Mouse (Mus musculus): ENCODE data around the gene Lrrc8e. TPM values are rescaled to one million over a fixed set of nuclear protein-coding genes. Genes with fewer than 3 reads are reported as not detected.

The Lrrc8e gene
- total RNA-seq (2012; rRNA removed) (0.25 TPM in 2 replicates), total RNA-seq (2014; rRNA removed) (not detected in 2 replicates), polyA plus RNA-seq (2012; ENCODE audit: insufficient read length, low read depth) (0.07 TPM in 1 of 2 replicates, not detected in the other)

DNA sequence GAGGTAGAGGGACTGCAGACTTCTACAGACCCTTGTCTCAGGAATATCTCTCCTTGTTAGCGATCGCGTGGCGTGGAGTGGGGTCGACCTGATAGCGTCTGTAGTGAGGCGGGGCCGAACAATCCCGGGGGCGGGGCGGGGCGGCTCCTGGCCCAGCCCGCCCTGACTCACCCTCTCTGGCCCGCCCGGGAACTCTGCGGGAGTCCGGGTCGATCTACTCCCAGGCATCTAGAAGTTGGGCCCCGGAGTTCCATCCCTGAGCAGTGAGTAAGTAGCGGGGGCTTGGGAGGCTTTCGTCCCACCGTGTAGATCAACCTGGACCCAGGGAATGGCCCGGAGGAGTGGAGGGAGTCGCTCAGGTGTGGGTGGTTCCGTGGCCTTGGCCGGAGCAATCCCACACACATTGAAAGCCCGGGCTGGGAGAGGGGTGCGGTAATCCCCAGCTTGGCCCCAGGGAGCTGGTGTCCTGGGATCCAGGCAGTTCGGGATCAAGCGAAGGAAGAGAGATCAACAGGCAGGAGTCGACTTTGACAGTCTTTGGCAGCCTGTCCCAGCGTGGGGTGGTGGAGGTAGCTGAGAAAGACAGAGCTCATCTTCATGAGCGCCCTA, at the start of gene Lrrc8e:
Gene Lrrc8e (plus strand): TSS at position 89 of the 609 bp plus-strand sequence.
- in situ Hi-C loops (cut with MboI; ENCODE audit: low pct_ligation_motif_present, low pct_unique_long_range_greater_than_20kb, low sequenced_read_pairs): no loop called here
- TF ChIP-seq ZMIZ1 (IDR thresholded peaks at IDR 0.05; ENCODE audit: low read depth, low read length) (no peak), GABPA (IDR thresholded peaks at IDR 0.05; ENCODE audit: insufficient replicate concordance, low read depth, low read length) (no peak), CHD1 (IDR thresholded peaks at IDR 0.05; ENCODE audit: low read depth, low read length) (no peak), EP300 (IDR thresholded peaks at IDR 0.05; ENCODE audit: low read length) (no peak), SIN3A (IDR thresholded peaks at IDR 0.05; ENCODE audit: low read length) (no peak), MXI1 (IDR thresholded peaks at IDR 0.05; ENCODE audit: low read depth, low read length) (no peak), USF2 (conservative IDR thresholded peaks at IDR 0.05; ENCODE audit: low read depth, low read length) (no peak), HCFC1 (IDR thresholded peaks at IDR 0.05; ENCODE audit: low read depth, low read length) (no peak), MEF2A (IDR thresholded peaks at IDR 0.05; ENCODE audit: borderline replicate concordance, low read depth, low read length) (no peak), MYC (IDR thresholded peaks at IDR 0.05; ENCODE audit: low read depth, low read length) (no peak), BHLHE40 (IDR thresholded peaks at IDR 0.05; ENCODE audit: low read depth, low read length) (no peak), ZNF384 (IDR thresholded peaks at IDR 0.05; ENCODE audit: low read depth, low read length) (no peak), PAX5 (IDR thresholded peaks at IDR 0.05; ENCODE audit: low read length) (no peak), MAZ (IDR thresholded peaks at IDR 0.05; ENCODE audit: low read depth, low read length) (no peak), NELFE (IDR thresholded peaks at IDR 0.05; ENCODE audit: low read depth, low read length) (no peak), SMC3 (IDR thresholded peaks at IDR 0.05; ENCODE audit: low read depth, low read length) (no peak)

DNA sequence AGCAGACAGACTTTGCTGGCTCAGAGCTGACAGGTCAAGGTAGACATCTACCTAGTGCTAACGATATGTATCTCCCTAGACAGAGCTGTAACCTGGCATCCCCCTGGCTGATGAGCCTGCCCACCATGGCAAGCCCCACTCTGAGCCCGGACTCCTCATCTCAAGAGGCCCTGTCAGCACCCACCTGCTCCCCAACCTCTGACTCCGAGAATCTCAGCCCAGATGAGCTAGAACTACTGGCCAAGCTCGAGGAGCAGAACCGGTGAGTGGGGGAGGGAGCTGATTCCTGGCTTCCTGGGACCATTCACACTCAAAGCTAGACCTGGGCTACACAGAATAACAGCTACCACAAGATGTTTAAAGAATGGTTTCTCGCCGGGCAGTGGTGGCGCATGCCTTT, 43.2 kb upstream of the Lrrc8e start:
- dilution Hi-C loops (cut with MboI; ENCODE audit: extremely low pct_ligation_motif_present, extremely low pct_unique_long_range_greater_than_20kb, low sequenced_read_pairs) (no loop called here), in situ Hi-C loops (cut with MboI; ENCODE audit: low pct_ligation_motif_present, low pct_unique_long_range_greater_than_20kb, low sequenced_read_pairs) (no loop called here)

More for the DNA sequence above, at the start of gene Lrrc8e:
- dilution Hi-C loops (cut with MboI; ENCODE audit: extremely low pct_ligation_motif_present, extremely low pct_unique_long_range_greater_than_20kb, low sequenced_read_pairs): no loop called here
- H3K4me2 ChIP-seq (ENCODE audit: insufficient read depth, low read depth, poor library complexity, severe bottlenecking): no peak within 1 kb of the TSS
- no peak within 1 kb of the TSS for H3K4me3 ChIP-seq (replicated peaks in 1 of 3; ENCODE audit: low read depth in 2 of 3, low read length in 2 of 3, poor library complexity in 1 of 3)
- H3K27me3 ChIP-seq (replicated peaks): peaks cover 16% of the 10 kb centered on the region
- H3K27ac ChIP-seq (ENCODE audit: insufficient read depth, low read depth): no peak within 1 kb of the TSS
- H3K79me2 ChIP-seq (replicated peaks; ENCODE audit: control insufficient read depth, extremely low read depth, insufficient read depth, poor library complexity, severe bottlenecking): no peaks in the 10 kb centered on the region
- no peak for DNase-seq (ENCODE audit: extremely low read depth)
- H3K36me3 ChIP-seq (replicated peaks in 1 of 2; ENCODE audit: control insufficient read depth in 1 of 2, insufficient read depth in 1 of 2, low read length in 1 of 2): no peaks in the 10 kb centered on the region
- H3K4me1 ChIP-seq (ENCODE audit: control insufficient read depth in 1 of 2, insufficient read depth in 2 of 2): peaks cover 0 to 4% of the 10 kb centered on the region in 2 experiments; a peak in 1 of 4 replicates
- H3K9me3 ChIP-seq (replicated peaks; ENCODE audit: low read length): no peaks in the 10 kb centered on the region
- H3K9ac ChIP-seq (ENCODE audit: insufficient read depth, low read depth): no peak within 1 kb of the TSS

More for the DNA sequence above, 43.2 kb upstream of the Lrrc8e start:
- Histone ChIP-seq H3K27me3 (replicated peaks) (no peaks in the 10 kb centered on the region), H3K4me2 (ENCODE audit: insufficient read depth, low read depth, poor library complexity, severe bottlenecking) (no peak overlapping the region), H3K4me3 (replicated peaks in 1 of 3; ENCODE audit: low read depth in 2 of 3, low read length in 2 of 3, poor library complexity in 1 of 3) (no peak overlapping the region), H3K4me1 (ENCODE audit: control insufficient read depth in 1 of 2, insufficient read depth in 2 of 2) (no peaks in the 10 kb centered on the region), H3K27ac (ENCODE audit: insufficient read depth, low read depth) (no peak overlapping the region), H3K9ac (ENCODE audit: insufficient read depth, low read depth) (no peak overlapping the region), H3K36me3 (replicated peaks in 1 of 2; ENCODE audit: control insufficient read depth in 1 of 2, insufficient read depth in 1 of 2, low read length in 1 of 2) (peaks cover 13 to 14% of the 10 kb centered on the region in 2 experiments), H3K79me2 (replicated peaks; ENCODE audit: control insufficient read depth, extremely low read depth, insufficient read depth, poor library complexity, severe bottlenecking) (no peaks in the 10 kb centered on the region), H3K9me3 (replicated peaks; ENCODE audit: low read length) (no peaks in the 10 kb centered on the region)
- DNase-seq (ENCODE audit: extremely low read depth): no peak
- TF ChIP-seq CTCF (conservative IDR thresholded peaks at IDR 0.05 in 1 of 2, IDR thresholded peaks at IDR 0.05 in 1 of 2; ENCODE audit: low read depth in 2 of 2, low read length in 2 of 2) (no peak), HCFC1 (IDR thresholded peaks at IDR 0.05; ENCODE audit: low read depth, low read length) (no peak), ZKSCAN1 (IDR thresholded peaks at IDR 0.05; ENCODE audit: borderline replicate concordance, low read depth, low read length) (no peak), UBTF (IDR thresholded peaks at IDR 0.05; ENCODE audit: low read depth, low read length) (no peak), USF2 (conservative IDR thresholded peaks at IDR 0.05; ENCODE audit: low read depth, low read length) (no peak), ETS1 (conservative IDR thresholded peaks at IDR 0.05; ENCODE audit: low read depth, low read length) (no peak), ZC3H11A (IDR thresholded peaks at IDR 0.05; ENCODE audit: low read depth, low read length) (no peak), MAZ (IDR thresholded peaks at IDR 0.05; ENCODE audit: low read depth, low read length) (no peak)

Measured in CH12.LX (cell line).